Mouse (Mus musculus) limb, embryonic 10.5 days (tissue): ENCODE measurements at regions not wholly inside any gene's neighbourhood (a gene's known extent, or its start where the extent isn't known, plus 50 kb on each side); places are given as distances from the start of the nearest gene placed in this dataset.
A peak's percentile ranks its signal among the peaks of the same experiment; 100 is the strongest.

Experiments used
- DNase-seq: peaks from one replicate; pipeline ENCODE4 v3.0.0-alpha.2; 2017; ENCODE audit warnings: low spot score
- H3K27ac ChIP-seq: fragments of 300-500 bp; sonication (generic); 2 replicates; pipeline ENCODE4 v1.5.1; 2016; ENCODE audit warnings: mild to moderate bottlenecking
- H3K27me3 ChIP-seq: fragments of 300-500 bp; sonication (generic); 2 replicates; pipeline ENCODE4 v1.6.1; 2016; ENCODE audit warnings: low read depth, mild to moderate bottlenecking; ENCODE audit not compliant: poor library complexity, severe bottlenecking
- H3K36me3 ChIP-seq: fragments of 300-500 bp; sonication (generic); 2 replicates; pipeline ENCODE4 v1.6.1; 2016; ENCODE audit warnings: mild to moderate bottlenecking, moderate library complexity
- H3K4me1 ChIP-seq: fragments of 300-500 bp; sonication (generic); 2 replicates; pipeline ENCODE4 v1.6.1; 2016
- H3K4me3 ChIP-seq: fragments of 300-500 bp; sonication (generic); 2 replicates; pipeline ENCODE4 v1.5.1; 2016; ENCODE audit warnings: mild to moderate bottlenecking, moderate library complexity
- H3K9me3 ChIP-seq: fragments of 300-500 bp; sonication (generic); replicated peaks from 2 replicates; pipeline ENCODE4 v1.6.1; 2016; ENCODE audit warnings: mild to moderate bottlenecking
- WGBS: fragments of 180-500 bp; shearing (Covaris S2); methylation state at CpG from one replicate; pipeline ENCODE4 v1.1.7; 2016; 5-methylcytosine and 5-hydroxymethylcytosine counted together

- Histone ChIP-seq H3K4me3 (no peak overlapping the region), H3K27me3 (no peaks in the 10 kb centered on the region), H3K27ac (no peak overlapping the region), H3K36me3 (no peaks in the 10 kb centered on the region), H3K4me1 (peaks cover 7% of the 10 kb centered on the region), H3K9me3 (no peaks in the 10 kb centered on the region)
- WGBS = 55% methylated on average over 5 of the region's 5 CpGs
- DNase-seq = no peak
These were observed 170.7 kb upstream of the 4933412E24Rik start for GRCm38 (mm10) chr15:60187002-60187715.

GRCm38 (mm10) chr15:60141554-60142070 lies 125.2 kb upstream of the 4933412E24Rik start:
- no peak overlapping the region for H3K27ac ChIP-seq
- H3K27me3 ChIP-seq = no peaks in the 10 kb centered on the region
- no peak overlapping the region for H3K4me3 ChIP-seq
- 83% methylated on average over 6 of the region's 6 CpGs for WGBS
- H3K36me3 ChIP-seq = no peaks in the 10 kb centered on the region
- no peak for DNase-seq
- no peaks in the 10 kb centered on the region for H3K9me3 ChIP-seq
- no peaks in the 10 kb centered on the region for H3K4me1 ChIP-seq

- Histone ChIP-seq H3K27ac (no peak overlapping the region), H3K4me3 (no peak overlapping the region), H3K4me1 (no peaks in the 10 kb centered on the region), H3K36me3 (no peaks in the 10 kb centered on the region), H3K9me3 (no peaks in the 10 kb centered on the region), H3K27me3 (no peaks in the 10 kb centered on the region)
- DNase-seq = no peak
- 92% methylated on average over 2 of the region's 2 CpGs for WGBS
These were observed 120.3 kb upstream of the 4933412E24Rik start for GRCm38 (mm10) chr15:60136671-60137070.

GRCm38 (mm10) chr15:60134515-60134914 lies 118.1 kb upstream of the 4933412E24Rik start:
- no peaks in the 10 kb centered on the region for H3K36me3 ChIP-seq
- H3K4me3 ChIP-seq = no peak overlapping the region
- H3K4me1 ChIP-seq = no peaks in the 10 kb centered on the region
- no peaks in the 10 kb centered on the region for H3K9me3 ChIP-seq
- no peaks in the 10 kb centered on the region for H3K27me3 ChIP-seq
- 70% methylated on average over 1 of the region's 1 CpGs for WGBS
- no peak for DNase-seq
- H3K27ac ChIP-seq = no peak overlapping the region

GRCm38 (mm10) chr15:60132701-60133100 lies 116.3 kb upstream of the 4933412E24Rik start:
- 93% methylated on average over 3 of the region's 3 CpGs for WGBS
- no peak overlapping the region for H3K27ac ChIP-seq
- H3K4me3 ChIP-seq = no peak overlapping the region
- no peaks in the 10 kb centered on the region for H3K9me3 ChIP-seq
- DNase-seq = no peak
- H3K27me3 ChIP-seq = no peaks in the 10 kb centered on the region
- no peaks in the 10 kb centered on the region for H3K4me1 ChIP-seq
- no peaks in the 10 kb centered on the region for H3K36me3 ChIP-seq

GRCm38 (mm10) chr15:60124461-60124860 lies 108.0 kb upstream of the 4933412E24Rik start:
- Histone ChIP-seq H3K27ac (no peak overlapping the region), H3K36me3 (no peaks in the 10 kb centered on the region), H3K4me3 (no peak overlapping the region), H3K9me3 (no peaks in the 10 kb centered on the region), H3K27me3 (no peaks in the 10 kb centered on the region), H3K4me1 (no peaks in the 10 kb centered on the region)
- WGBS = 73% methylated on average over 3 of the region's 3 CpGs
- no peak for DNase-seq

- Histone ChIP-seq H3K9me3 (no peaks in the 10 kb centered on the region), H3K27me3 (no peaks in the 10 kb centered on the region), H3K4me1 (no peaks in the 10 kb centered on the region), H3K4me3 (no peak overlapping the region), H3K36me3 (no peaks in the 10 kb centered on the region), H3K27ac (no peak overlapping the region)
- 100% methylated on average over 1 of the region's 1 CpGs for WGBS
- DNase-seq = no peak
These were observed 103.5 kb upstream of the 4933412E24Rik start for GRCm38 (mm10) chr15:60119926-60120325.

GRCm38 (mm10) chr15:60111885-60112284 lies 95.5 kb upstream of the 4933412E24Rik start:
- Histone ChIP-seq H3K27me3 (no peaks in the 10 kb centered on the region), H3K9me3 (no peaks in the 10 kb centered on the region), H3K4me3 (no peak overlapping the region), H3K4me1 (no peaks in the 10 kb centered on the region), H3K36me3 (no peaks in the 10 kb centered on the region), H3K27ac (no peak overlapping the region)
- no peak for DNase-seq
- WGBS = 89% methylated on average over 3 of the region's 3 CpGs

- H3K4me1 ChIP-seq = no peaks in the 10 kb centered on the region
- no peak overlapping the region for H3K27ac ChIP-seq
- no peaks in the 10 kb centered on the region for H3K36me3 ChIP-seq
- no peak for DNase-seq
- WGBS = 87% methylated on average over 4 of the region's 4 CpGs
- no peak overlapping the region for H3K4me3 ChIP-seq
- H3K9me3 ChIP-seq = no peaks in the 10 kb centered on the region
- H3K27me3 ChIP-seq = no peaks in the 10 kb centered on the region
These were observed 94.6 kb upstream of the 4933412E24Rik start for GRCm38 (mm10) chr15:60111046-60111445.

- no peaks in the 10 kb centered on the region for H3K36me3 ChIP-seq
- H3K4me3 ChIP-seq = no peak overlapping the region
- DNase-seq = no peak
- H3K27me3 ChIP-seq = no peaks in the 10 kb centered on the region
- 82% methylated on average over 2 of the region's 2 CpGs for whole genome bisulfite sequencing
- no peaks in the 10 kb centered on the region for H3K4me1 ChIP-seq
- no peak overlapping the region for H3K27ac ChIP-seq
- H3K9me3 ChIP-seq = no peaks in the 10 kb centered on the region
These were observed 87.7 kb upstream of the 4933412E24Rik start for GRCm38 (mm10) chr15:60104126-60104525.

GRCm38 (mm10) chr15:60101485-60102280 lies 85.3 kb upstream of the 4933412E24Rik start:
- H3K4me3 ChIP-seq = no peak overlapping the region
- DNase-seq = no peak
- H3K4me1 ChIP-seq = no peaks in the 10 kb centered on the region
- 89% methylated on average over 4 of the region's 4 CpGs for WGBS
- H3K36me3 ChIP-seq = no peaks in the 10 kb centered on the region
- no peak overlapping the region for H3K27ac ChIP-seq
- H3K9me3 ChIP-seq = no peaks in the 10 kb centered on the region
- H3K27me3 ChIP-seq = no peaks in the 10 kb centered on the region

- Histone ChIP-seq H3K36me3 (no peaks in the 10 kb centered on the region), H3K9me3 (no peaks in the 10 kb centered on the region), H3K27ac (no peak overlapping the region), H3K4me1 (no peaks in the 10 kb centered on the region), H3K4me3 (no peak overlapping the region), H3K27me3 (no peaks in the 10 kb centered on the region)
- WGBS = 19% methylated on average over 4 of the region's 4 CpGs
- DNase-seq = peak; percentile 73
These were observed 80.7 kb upstream of the 4933412E24Rik start for GRCm38 (mm10) chr15:60097141-60097540.

GRCm38 (mm10) chr15:60096131-60096530 lies 79.7 kb upstream of the 4933412E24Rik start:
- H3K36me3 ChIP-seq = no peaks in the 10 kb centered on the region
- H3K4me1 ChIP-seq = no peaks in the 10 kb centered on the region
- H3K27me3 ChIP-seq = no peaks in the 10 kb centered on the region
- H3K4me3 ChIP-seq = no peak overlapping the region
- no peak overlapping the region for H3K27ac ChIP-seq
- WGBS = 91% methylated on average over 4 of the region's 4 CpGs
- H3K9me3 ChIP-seq = no peaks in the 10 kb centered on the region
- no peak for DNase-seq
